Mouse (Mus musculus) CD4-positive helper T cell, adult 2 months (primary cell): Measurements from ENCODE around the gene Cer1.

Experiments used
- DNase-seq: peaks from one replicate; pipeline ENCODE4 v3.0.0-alpha.2; 2012; ENCODE audit warnings: low read depth, missing footprints, low spot score

Cer1 gene

GRCm38 (mm10) chr4:82884636-82885534 is at the start of gene Cer1:
Cer1 (minus strand) TSS chr4:82885148.
- DNase-seq = no peak

GRCm38 (mm10) chr4:82934308-82934707 is 49.4 kb upstream of the Cer1 start:
- DNase-seq = no peak

GRCm38 (mm10) chr4:82933698-82934210 is 48.8 kb upstream of the Cer1 start:
- peak; percentile 45 for DNase-seq

DNA sequence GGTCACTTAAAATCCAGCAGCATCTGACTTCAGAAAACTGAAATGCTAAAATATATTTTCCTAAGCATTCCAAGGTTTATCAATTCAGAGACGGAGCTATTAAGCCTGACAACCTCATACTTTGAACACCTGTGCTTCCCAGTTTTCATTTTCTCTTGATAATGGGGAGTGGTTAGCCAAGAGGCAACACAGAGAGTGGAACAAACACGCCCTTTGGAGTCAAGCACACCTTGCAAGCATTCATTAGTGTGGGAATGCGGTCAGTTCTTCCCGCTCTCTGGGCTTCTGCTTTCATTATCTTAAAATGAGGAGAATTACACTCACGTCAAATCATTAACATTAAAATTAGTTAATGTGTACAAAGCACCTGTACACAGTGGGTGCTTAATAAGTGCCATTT is 45.1 kb upstream of the Cer1 start:
- no peak for DNase-seq

DNA sequence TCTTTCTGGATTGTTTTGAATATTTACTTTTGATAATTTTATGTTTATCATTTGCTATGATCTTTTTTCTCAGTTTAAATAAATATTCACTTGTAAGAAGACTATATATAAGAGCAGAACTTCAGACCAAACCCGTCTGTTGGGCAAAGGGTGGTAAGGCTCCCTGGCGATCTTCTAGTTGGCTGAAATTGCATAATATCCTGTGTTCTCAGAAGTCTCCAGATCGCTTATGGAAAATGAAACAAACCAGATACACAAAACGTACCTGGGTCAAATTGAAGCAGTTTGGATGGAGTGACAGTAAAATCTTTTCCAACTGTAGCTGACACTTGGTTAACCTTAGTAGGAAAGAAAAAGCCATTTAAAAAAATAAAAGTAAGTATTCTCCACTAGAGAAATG is 37.0 kb upstream of the Cer1 start:
- no peak for DNase-seq

- no peak for DNase-seq
These were observed 33.7 kb upstream of the Cer1 start for GRCm38 (mm10) chr4:82918625-82919024.

DNA sequence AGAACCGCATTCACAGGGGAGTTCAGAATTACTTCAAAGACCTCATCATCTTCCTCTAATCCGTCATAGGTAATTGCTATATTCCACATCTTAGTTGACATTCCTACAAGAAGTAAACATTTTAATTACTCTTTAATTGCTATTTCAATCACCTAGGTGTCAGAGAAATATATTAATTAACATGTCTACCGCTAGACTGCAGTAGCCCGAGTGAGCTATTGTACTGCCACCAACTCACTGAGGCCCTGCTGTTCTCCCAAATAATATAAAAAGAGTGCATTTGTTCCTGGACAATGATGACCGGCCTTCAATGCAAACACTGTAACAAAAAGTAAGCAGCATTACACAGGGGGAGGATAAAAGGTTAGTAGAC is 31.7 kb upstream of the Cer1 start:
- no peak for DNase-seq

DNA sequence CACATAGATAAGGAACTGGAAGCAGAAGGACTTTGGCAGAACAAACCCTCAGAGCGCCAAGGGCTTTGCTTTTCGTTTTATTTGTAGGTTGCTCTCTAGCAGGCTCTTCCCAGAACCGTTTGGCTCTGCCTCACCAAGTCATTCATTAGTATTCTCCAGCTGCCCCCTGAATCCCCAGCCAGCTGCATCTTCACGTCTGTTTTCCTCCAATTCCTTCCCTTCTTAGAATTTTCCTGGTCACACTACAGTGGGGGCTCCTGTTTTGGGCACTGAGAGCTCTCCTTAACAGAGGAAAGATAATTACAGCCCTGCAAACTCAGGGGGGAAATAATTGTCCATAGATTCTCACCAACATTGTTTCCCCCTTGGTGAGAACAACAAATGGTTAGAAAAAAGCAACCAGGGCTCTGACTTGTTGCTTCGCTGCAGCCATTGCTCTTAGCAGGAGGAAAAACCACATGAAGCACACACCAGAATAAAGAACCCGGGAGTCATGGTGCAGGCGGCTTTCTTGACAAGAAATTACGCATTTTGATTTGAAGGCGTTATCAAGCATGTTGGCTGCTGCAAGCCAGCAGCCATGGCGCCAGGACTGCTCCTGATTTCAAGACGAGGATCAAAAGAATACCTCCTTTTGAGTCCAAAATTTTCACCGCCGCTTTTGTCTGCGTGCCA is 31.2 kb upstream of the Cer1 start:
- DNase-seq = no peak

GRCm38 (mm10) chr4:82915576-82915975 is 30.6 kb upstream of the Cer1 start:
- DNase-seq = no peak

DNA sequence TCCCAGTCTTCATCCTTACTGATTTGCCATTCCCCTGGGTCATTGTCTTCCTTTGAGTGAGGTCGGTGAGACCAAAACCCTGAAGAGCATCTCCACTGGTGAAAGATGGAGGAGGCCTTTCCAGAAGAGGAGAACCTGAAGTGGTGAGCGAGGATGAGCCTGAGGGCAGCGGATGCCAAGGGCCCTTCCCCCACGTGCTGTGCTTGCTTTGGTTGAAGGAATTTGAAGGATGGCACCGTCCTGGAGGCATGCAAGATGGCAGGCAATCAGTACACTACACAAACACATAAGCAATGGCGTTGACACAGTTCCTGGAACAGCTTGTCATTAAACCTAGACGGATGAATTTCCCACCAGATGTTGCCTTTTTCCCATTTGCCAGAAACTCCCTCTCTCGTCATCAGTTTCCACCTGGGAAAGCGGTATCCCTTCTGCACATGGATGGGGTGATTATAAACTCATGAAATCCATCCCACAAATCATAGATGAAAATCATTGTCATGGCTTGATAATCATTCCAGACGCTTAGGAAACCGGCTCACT is 29.7 kb upstream of the Cer1 start:
- no peak for DNase-seq

DNA sequence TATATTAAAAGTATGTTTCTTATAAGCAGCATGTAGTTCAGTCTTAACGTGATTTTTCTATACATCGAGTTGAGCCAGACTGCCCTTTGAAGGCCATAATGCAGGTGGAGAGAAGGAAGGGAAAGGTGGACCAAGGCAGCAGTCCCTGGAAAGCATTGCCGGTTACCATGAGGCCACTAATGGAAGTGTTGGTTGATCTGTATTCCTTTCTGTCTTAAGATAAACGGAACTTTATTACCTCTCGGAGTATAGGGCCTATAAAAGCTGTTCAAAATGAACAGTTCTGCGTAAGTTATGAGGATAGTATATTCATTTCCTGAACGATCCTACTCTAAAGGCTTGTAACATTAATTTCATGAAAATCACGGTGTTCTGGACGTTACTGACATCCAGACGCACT is 10.3 kb upstream of the Cer1 start:
- no peak for DNase-seq

DNA sequence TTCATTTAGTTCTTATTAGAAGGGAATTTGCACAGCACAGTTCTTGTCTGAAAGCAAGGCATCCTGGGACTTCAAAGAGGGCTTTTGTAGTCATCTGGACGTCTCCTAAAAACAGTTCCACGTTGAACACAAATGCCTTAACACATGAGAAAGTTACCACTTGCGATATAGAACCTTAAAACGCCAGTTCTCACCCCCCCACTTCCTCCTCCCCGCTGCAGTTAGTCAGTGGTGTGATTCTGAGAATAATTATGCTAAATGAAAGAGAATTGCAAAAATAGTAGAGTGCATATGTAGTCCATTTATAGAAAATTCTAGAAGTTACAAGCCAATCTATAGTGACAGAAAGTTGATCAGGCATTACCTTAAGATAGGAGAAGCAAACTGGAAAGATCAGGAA is 7.3 kb upstream of the Cer1 start:
- DNase-seq = no peak

- DNase-seq = no peak
These were observed 6.6 kb upstream of the Cer1 start for GRCm38 (mm10) chr4:82891566-82891965.

GRCm38 (mm10) chr4:82891049-82891448 is 6.1 kb upstream of the Cer1 start:
- no peak for DNase-seq

DNA sequence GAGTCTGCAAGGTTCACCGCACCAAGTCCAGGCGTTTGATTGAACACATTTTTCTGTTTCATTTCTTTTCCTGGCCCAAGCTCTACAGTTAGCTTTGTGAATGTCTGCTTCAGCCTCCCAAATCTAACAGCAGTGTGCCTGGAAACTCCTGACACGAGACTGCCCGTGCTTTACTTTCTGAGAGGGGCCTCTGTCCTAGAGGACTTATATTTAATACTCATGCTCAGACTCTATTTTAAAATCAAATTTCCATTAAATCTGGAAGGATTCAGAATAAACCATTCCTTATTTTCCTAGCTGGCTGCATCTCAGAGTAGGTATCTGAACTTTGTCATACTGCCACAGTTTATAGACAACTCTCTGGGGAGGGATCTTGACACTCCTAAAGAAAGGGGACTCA is 5.6 kb upstream of the Cer1 start:
- no peak for DNase-seq

GRCm38 (mm10) chr4:82886148-82886547 is 1.2 kb upstream of the Cer1 start:
- no peak for DNase-seq

- no peak for DNase-seq
These were observed 576 bp upstream of the Cer1 start for GRCm38 (mm10) chr4:82885535-82885913.

DNA sequence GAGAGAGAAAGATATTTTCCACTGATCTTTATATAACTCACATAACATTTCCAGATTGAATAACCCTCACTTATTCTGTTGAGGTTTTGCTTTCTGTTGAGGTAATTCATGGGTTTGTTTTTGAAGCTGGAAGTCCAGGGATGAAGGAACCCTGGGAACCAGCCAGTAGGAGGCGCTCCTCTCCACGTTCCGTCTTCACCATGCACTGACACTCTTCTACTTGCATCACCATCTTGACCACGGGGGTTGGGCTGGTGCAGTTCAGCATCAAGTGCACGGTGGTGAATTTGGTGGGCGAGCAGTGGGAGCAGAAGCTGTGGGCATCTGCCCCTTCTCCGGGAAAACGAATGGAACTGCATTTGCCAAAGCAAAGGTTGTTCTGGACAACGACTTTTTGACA is 2.4 kb downstream of the Cer1 start:
- DNase-seq = no peak

- no peak for DNase-seq
These were observed 3.6 kb downstream of the Cer1 start for GRCm38 (mm10) chr4:82881366-82881765.

GRCm38 (mm10) chr4:82880243-82880642 is 4.7 kb downstream of the Cer1 start:
- DNase-seq = no peak

DNA sequence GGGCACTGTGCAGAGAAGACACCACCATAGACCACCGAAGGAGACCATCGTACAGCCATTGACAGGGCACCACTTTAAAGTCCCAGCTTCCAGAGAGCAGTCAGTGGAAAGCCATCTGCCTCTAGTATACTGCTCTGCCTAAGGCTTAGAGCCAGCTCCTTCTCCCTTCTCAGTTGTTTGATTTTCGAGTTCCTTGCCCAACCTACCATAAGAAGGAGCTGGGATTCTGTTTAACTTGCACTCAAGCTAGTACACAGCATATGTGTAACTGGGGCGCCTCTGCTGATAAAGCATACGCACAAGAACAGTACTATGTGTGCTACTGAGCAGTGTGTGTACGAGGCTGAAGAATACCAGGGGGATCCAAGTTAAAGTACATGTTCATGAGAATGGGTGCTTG is 5.8 kb downstream of the Cer1 start:
- no peak for DNase-seq

- no peak for DNase-seq
These were observed 8.3 kb downstream of the Cer1 start for GRCm38 (mm10) chr4:82876656-82877055.

- DNase-seq = no peak
These were observed 9.4 kb downstream of the Cer1 start for GRCm38 (mm10) chr4:82875532-82875931.
